Mouse (Mus musculus): ENCODE data around the gene Cct4.

GRCm38 (mm10) chr11:23007166-23007480 is 16.8 kb downstream of the Cct4 start:
- TF ChIP-seq POLR2A (IDR thresholded peaks at IDR 0.05; ENCODE audit: borderline replicate concordance, extremely low read depth, insufficient read depth, insufficient read length, poor library complexity, severe bottlenecking): no peak
- no peak for TF ChIP-seq CTCF (IDR thresholded peaks at IDR 0.05; ENCODE audit: borderline replicate concordance, extremely low read depth, insufficient read depth, insufficient read length)

All from brain, embryonic 14.5 days (tissue).